Mouse (Mus musculus) erythroblast, embryonic 14.5 days (primary cell): Measurements from ENCODE around the gene Rnase1.

Experiments
- GATA1 ChIP-seq: IDR thresholded peaks from 2 replicates; pipeline ENCODE4 v1.6.1; 2012; ENCODE audit warnings: low read length, inconsistent platforms, mixed read lengths
- TAL1 ChIP-seq: IDR thresholded peaks from 3 replicates; pipeline ENCODE4 v1.6.1; 2012; ENCODE audit warnings: low read length, inconsistent platforms, mixed read lengths

DNA sequence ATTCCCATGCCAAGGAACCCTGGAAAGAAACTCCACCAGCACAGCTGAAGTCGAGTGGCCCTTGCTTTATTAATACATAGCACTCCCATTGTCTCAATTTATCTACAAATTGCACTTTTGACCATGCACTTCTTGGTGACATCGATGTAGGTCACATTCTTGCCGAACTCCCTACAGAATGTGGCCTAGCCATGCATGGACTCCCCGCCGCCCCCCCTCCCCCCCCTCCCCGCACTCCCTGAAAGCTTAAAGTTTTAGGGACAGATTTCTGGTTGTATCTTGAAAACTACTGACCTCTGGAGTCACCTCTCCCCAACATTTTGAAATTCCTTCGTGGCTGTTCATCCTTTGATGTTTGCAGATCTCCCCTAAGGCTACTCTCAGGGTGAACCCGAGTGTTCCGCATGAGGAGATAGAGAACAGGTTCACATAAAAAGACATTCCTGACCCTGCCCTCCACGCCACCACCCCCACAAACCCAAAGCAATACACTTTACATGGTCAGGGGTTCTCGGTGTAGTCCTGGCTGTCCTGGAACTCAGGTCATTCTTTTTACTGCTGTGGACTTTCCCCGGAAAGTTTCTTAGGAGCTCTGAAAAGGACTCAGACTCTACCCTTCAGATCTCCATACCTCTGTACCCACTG, 32.5 kb downstream of the Rnase1 start, which contains the start of gene Eddm3b:
- TF ChIP-seq TAL1 (no peak), GATA1 (no peak)
